Mouse (Mus musculus) limb, embryonic 15.5 days (tissue): ENCODE measurements at regions not wholly inside any gene's neighbourhood (a gene's known extent, or its start where the extent isn't known, plus 50 kb on each side); places are given as distances from the start of the nearest gene placed in this dataset.

Experiments used
- ATAC-seq: fragments of 200-750 bp; cut with Nextera tagmentation; 2 replicates; pipeline ENCODE4 v1.8.0; 2017; ENCODE audit warnings: low read depth, moderate TSS enrichment; ENCODE audit not compliant: insufficient number of reproducible peaks, low FRiP score, low TSS enrichment
- H3K27ac ChIP-seq: fragments of 300-500 bp; sonication (generic); 2 replicates; pipeline ENCODE4 v1.5.1; 2015; ENCODE audit warnings: moderate library complexity, mild to moderate bottlenecking, inconsistent platforms
- H3K27me3 ChIP-seq: fragments of 300-500 bp; sonication (generic); 2 replicates; pipeline ENCODE4 v1.6.1; 2015; ENCODE audit warnings: inconsistent platforms
- H3K36me3 ChIP-seq: fragments of 300-500 bp; sonication (generic); 2 replicates; pipeline ENCODE4 v1.6.1; 2015; ENCODE audit warnings: inconsistent platforms
- H3K4me1 ChIP-seq: fragments of 300-500 bp; sonication (generic); 2 replicates; pipeline ENCODE4 v1.6.1; 2015; ENCODE audit warnings: inconsistent platforms
- H3K4me2 ChIP-seq: fragments of 300-500 bp; sonication (generic); 2 replicates; pipeline ENCODE4 v1.6.1; 2015; ENCODE audit warnings: mild to moderate bottlenecking, inconsistent platforms
- H3K4me3 ChIP-seq: fragments of 300-500 bp; sonication (generic); 2 replicates; pipeline ENCODE4 v1.5.1; 2015; ENCODE audit warnings: mild to moderate bottlenecking, inconsistent platforms
- H3K9ac ChIP-seq: fragments of 300-500 bp; sonication (generic); 2 replicates; pipeline ENCODE4 v1.6.1; 2015; ENCODE audit warnings: inconsistent platforms
- H3K9me3 ChIP-seq: fragments of 300-500 bp; sonication (generic); 2 replicates; pipeline ENCODE4 v1.6.1; 2016; ENCODE audit warnings: inconsistent platforms
- WGBS: fragments of 180-500 bp; shearing (Covaris S2); methylation state at CpG from one replicate; pipeline ENCODE4 v1.1.7; 2015; 5-methylcytosine and 5-hydroxymethylcytosine counted together

- no peak for ATAC-seq
- H3K27ac ChIP-seq, result no peak overlapping the region
- no peak overlapping the region for H3K4me2 ChIP-seq
- H3K9ac ChIP-seq, result no peak overlapping the region
- H3K4me3 ChIP-seq, result no peak overlapping the region
- no peaks in the 10 kb centered on the region for H3K36me3 ChIP-seq
- 66% methylated on average over 5 of the region's 5 CpGs for WGBS
- H3K27me3 ChIP-seq, result no peaks in the 10 kb centered on the region
- H3K4me1 ChIP-seq, result peaks cover 12% of the 10 kb centered on the region; the same call in 1 of the 2 replicates
- no peaks in the 10 kb centered on the region for H3K9me3 ChIP-seq
These were observed 291.8 kb upstream of the Clec14a start for GRCm38 (mm10) chr12:58560840-58561239.

GRCm38 (mm10) chr12:58559833-58560232 lies 290.7 kb upstream of the Clec14a start:
- H3K4me2 ChIP-seq, result no peak overlapping the region
- 45% methylated on average over 1 of the region's 1 CpGs for WGBS
- H3K27ac ChIP-seq, result no peak overlapping the region
- H3K9ac ChIP-seq, result no peak overlapping the region
- no peak for ATAC-seq
- H3K4me3 ChIP-seq, result no peak overlapping the region
- no peaks in the 10 kb centered on the region for H3K9me3 ChIP-seq
- peaks cover 12% of the 10 kb centered on the region; the same call in 1 of the 2 replicates for H3K4me1 ChIP-seq
- no peaks in the 10 kb centered on the region for H3K27me3 ChIP-seq
- H3K36me3 ChIP-seq, result no peaks in the 10 kb centered on the region

GRCm38 (mm10) chr12:58557261-58557660 lies 288.2 kb upstream of the Clec14a start:
- H3K4me2 ChIP-seq, result no peak overlapping the region
- no peak overlapping the region for H3K4me3 ChIP-seq
- 48% methylated on average over 4 of the region's 4 CpGs for WGBS

GRCm38 (mm10) chr12:58556741-58557140 lies 287.7 kb upstream of the Clec14a start:
- no peak overlapping the region for H3K4me2 ChIP-seq
- ATAC-seq, result no peak
- no peaks in the 10 kb centered on the region for H3K27me3 ChIP-seq
- H3K9ac ChIP-seq, result no peak overlapping the region
- H3K27ac ChIP-seq, result peak overlapping the region; percentile 8; the same call in 1 of the 2 replicates
- no peaks in the 10 kb centered on the region for H3K9me3 ChIP-seq
- peaks cover 12% of the 10 kb centered on the region; the same call in 1 of the 2 replicates for H3K4me1 ChIP-seq
- H3K36me3 ChIP-seq, result no peaks in the 10 kb centered on the region
- WGBS, result 53% methylated on average over 4 of the region's 4 CpGs
- no peak overlapping the region for H3K4me3 ChIP-seq

More at GRCm38 (mm10) chr12:58557261-58557660, 288.2 kb upstream of the Clec14a start:
- no peaks in the 10 kb centered on the region for H3K36me3 ChIP-seq
- no peak for ATAC-seq
- peaks cover 12% of the 10 kb centered on the region; the same call in 1 of the 2 replicates for H3K4me1 ChIP-seq
- H3K27me3 ChIP-seq, result no peaks in the 10 kb centered on the region
- no peaks in the 10 kb centered on the region for H3K9me3 ChIP-seq
- H3K9ac ChIP-seq, result no peak overlapping the region
- no peak overlapping the region for H3K27ac ChIP-seq

- Histone ChIP-seq H3K36me3 (no peaks in the 10 kb centered on the region), H3K4me1 (peaks cover 12% of the 10 kb centered on the region; the same call in 1 of the 2 replicates), H3K4me2 (no peak overlapping the region), H3K4me3 (no peak overlapping the region), H3K27ac (peak overlapping the region; percentile 8; the same call in 1 of the 2 replicates), H3K9ac (no peak overlapping the region), H3K27me3 (no peaks in the 10 kb centered on the region), H3K9me3 (no peaks in the 10 kb centered on the region)
- WGBS, result 56% methylated on average over 1 of the region's 1 CpGs
- no peak for ATAC-seq
These were observed 287.0 kb upstream of the Clec14a start for GRCm38 (mm10) chr12:58556060-58556459.

DNA sequence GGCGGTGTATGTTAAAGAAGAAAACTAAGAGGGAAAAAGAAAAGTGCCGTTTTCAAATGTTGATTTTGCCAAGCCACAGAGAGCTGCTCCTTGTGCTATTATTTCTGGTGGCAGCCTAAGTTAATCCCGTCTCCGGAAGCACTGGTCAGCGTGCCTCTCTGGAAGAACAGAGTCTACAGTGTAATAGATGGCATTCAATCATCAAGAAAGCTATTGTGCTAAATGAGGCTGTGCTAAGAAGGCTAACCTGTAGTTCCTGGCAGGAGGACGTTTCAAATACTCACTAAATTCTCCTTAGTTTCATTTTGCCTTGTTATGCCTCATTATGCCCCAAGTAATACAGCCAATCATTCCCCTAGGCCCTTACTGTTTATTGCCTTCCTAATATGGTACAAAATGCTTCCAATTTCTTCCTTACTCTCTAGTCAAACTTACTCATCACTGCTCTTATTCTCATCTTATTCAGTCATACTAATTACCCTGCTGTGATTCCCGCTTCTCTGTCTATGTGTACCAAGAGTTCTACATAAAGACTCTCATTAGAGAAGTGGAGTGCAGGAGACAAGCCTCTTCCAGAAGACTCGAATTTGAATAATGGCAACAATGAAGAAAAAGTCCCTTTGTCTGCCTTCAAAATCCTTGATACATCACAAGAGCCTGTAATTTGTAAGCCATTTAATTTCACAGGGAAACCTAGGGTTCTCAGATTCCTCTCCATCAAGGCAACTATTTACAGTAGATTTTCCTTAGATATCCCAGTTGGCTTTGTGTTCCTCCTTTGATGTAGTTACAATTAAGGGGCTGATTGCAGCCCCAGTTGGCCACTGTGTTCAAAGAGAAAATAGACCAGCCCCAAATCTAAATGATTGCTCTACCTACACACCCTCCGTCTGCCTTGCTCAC lies 282.0 kb upstream of the Clec14a start:
- Histone ChIP-seq H3K9ac (no peak overlapping the region), H3K27ac (peak overlapping the region; percentile 8; the same call in 1 of the 2 replicates), H3K36me3 (no peaks in the 10 kb centered on the region), H3K9me3 (no peaks in the 10 kb centered on the region), H3K27me3 (no peaks in the 10 kb centered on the region), H3K4me2 (no peak overlapping the region), H3K4me3 (no peak overlapping the region), H3K4me1 (0 out of 2 replicates have a peak, but pooled peaks cover 1% of the 10 kb centered on the region)
- ATAC-seq, result no peak
- 39% methylated on average over 9 of the region's 9 CpGs for WGBS

- WGBS, result 68% methylated on average over 4 of the region's 4 CpGs
These were observed 276.9 kb upstream of the Clec14a start for GRCm38 (mm10) chr12:58545832-58546538.

GRCm38 (mm10) chr12:58544862-58545261 lies 275.8 kb upstream of the Clec14a start:
- Histone ChIP-seq H3K4me2 (no peak overlapping the region), H3K9me3 (no peaks in the 10 kb centered on the region), H3K36me3 (no peaks in the 10 kb centered on the region), H3K27me3 (no peaks in the 10 kb centered on the region), H3K9ac (no peak overlapping the region), H3K27ac (no peak overlapping the region), H3K4me1 (no peaks in the 10 kb centered on the region), H3K4me3 (no peak overlapping the region)
- WGBS, result 88% methylated on average over 4 of the region's 4 CpGs
- no peak for ATAC-seq

More at GRCm38 (mm10) chr12:58545832-58546538, 276.9 kb upstream of the Clec14a start:
- Histone ChIP-seq H3K4me3 (no peak overlapping the region), H3K27ac (no peak overlapping the region), H3K4me2 (no peak overlapping the region), H3K9me3 (no peaks in the 10 kb centered on the region), H3K4me1 (no peaks in the 10 kb centered on the region), H3K9ac (no peak overlapping the region), H3K36me3 (no peaks in the 10 kb centered on the region), H3K27me3 (no peaks in the 10 kb centered on the region)
- no peak for ATAC-seq

- Histone ChIP-seq H3K36me3 (no peaks in the 10 kb centered on the region), H3K4me3 (no peak overlapping the region), H3K9me3 (no peaks in the 10 kb centered on the region), H3K9ac (no peak overlapping the region), H3K27me3 (no peaks in the 10 kb centered on the region), H3K4me2 (no peak overlapping the region), H3K27ac (peak overlapping the region; percentile 55), H3K4me1 (peaks cover 8% of the 10 kb centered on the region; the same call in 1 of the 2 replicates)
- no peak for ATAC-seq
- WGBS, result 17% methylated on average over 5 of the region's 5 CpGs
These were observed 269.2 kb upstream of the Clec14a start for GRCm38 (mm10) chr12:58538305-58538719.

DNA sequence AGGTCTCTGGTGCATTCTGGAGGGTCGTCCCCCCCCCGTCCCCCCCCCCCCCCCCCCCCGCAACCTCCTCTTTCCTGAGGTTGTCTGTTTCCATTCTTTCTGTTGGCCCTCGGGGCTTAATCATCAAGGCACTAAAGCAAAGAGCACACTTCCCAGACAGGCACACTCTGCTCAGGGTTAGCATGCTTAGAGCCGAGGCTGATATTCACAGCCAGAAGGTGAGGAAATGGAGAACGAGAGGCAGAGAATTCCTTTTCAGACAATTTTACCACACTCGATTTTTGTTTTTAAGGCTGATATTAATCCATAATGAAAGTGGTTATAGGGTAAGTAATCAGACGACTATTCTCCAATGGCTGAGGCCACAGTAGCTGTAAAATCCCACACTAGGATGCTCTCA lies 268.7 kb upstream of the Clec14a start:
- no peaks in the 10 kb centered on the region for H3K27me3 ChIP-seq
- 45% methylated on average over 7 of the region's 8 CpGs for WGBS
- H3K4me1 ChIP-seq, result peaks cover 8% of the 10 kb centered on the region; the same call in 1 of the 2 replicates
- no peak for ATAC-seq
- no peak overlapping the region for H3K4me2 ChIP-seq
- H3K9ac ChIP-seq, result no peak overlapping the region
- H3K27ac ChIP-seq, result peak overlapping the region; percentile 55
- H3K9me3 ChIP-seq, result no peaks in the 10 kb centered on the region
- no peak overlapping the region for H3K4me3 ChIP-seq
- no peaks in the 10 kb centered on the region for H3K36me3 ChIP-seq

DNA sequence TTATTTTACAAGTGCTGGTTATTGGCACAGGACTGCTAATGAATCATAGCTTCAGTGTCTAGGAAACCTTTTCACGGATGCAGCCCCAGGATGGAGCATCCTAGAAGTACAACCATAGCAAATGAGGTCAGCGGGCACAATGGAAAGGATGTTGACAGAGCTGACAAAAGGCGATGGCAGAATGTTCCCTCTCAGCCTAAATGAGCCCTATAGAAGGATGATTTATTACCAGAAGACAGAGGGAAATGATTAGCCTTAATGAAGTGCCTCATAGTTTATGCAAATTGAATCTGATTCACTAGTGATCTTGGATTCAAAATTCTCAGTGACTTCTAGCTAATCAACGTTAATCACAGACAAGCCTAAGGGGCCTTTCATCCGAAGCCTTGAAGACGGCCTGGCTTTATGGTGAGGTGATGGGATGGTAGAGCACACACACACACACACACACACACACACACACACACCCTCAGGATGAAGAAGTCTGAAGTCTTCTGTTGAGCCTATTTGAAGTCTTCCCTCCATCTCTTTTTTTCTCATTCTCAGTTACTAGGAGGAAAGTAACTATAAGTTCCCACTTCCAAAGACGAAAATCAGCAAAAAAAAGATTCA lies 267.4 kb upstream of the Clec14a start:
- no peak overlapping the region for H3K4me2 ChIP-seq
- no peak for ATAC-seq
- WGBS, result 69% methylated on average over 7 of the region's 7 CpGs
- peaks cover 8% of the 10 kb centered on the region; the same call in 1 of the 2 replicates for H3K4me1 ChIP-seq
- H3K27me3 ChIP-seq, result no peaks in the 10 kb centered on the region
- no peak overlapping the region for H3K4me3 ChIP-seq
- H3K36me3 ChIP-seq, result no peaks in the 10 kb centered on the region
- no peak overlapping the region for H3K9ac ChIP-seq
- H3K27ac ChIP-seq, result no peak overlapping the region
- H3K9me3 ChIP-seq, result no peaks in the 10 kb centered on the region
